Mouse (Mus musculus): ENCODE measurements around the gene Hsp90b1. TPM values are rescaled to one million over a fixed set of nuclear protein-coding genes. Genes with fewer than 3 reads are reported as not detected.

Hsp90b1 gene
- polyA plus RNA-seq, 1 experiment from 2014 or later, result 477 TPM

- no peak overlapping the region for H3K9ac ChIP-seq (ENCODE audit: low read length)
- no peak overlapping the region for H3K4me2 ChIP-seq
- peaks cover 9% of the 10 kb centered on the region; the same call in 1 of the 2 replicates for H3K36me3 ChIP-seq (ENCODE audit: control insufficient read depth, insufficient read depth, low read length)
- ATAC-seq (ENCODE audit: low FRiP score) (no peak), DNase-seq (ENCODE audit: low spot score, missing footprints) (no peak)
- no peaks in the 10 kb centered on the region for H3K9me3 ChIP-seq (ENCODE audit: control insufficient read depth, low read length)
- no peak overlapping the region for H3K4me3 ChIP-seq (ENCODE audit: low read depth, low read length)
- H3K27me3 ChIP-seq (ENCODE audit: control insufficient read depth, insufficient read depth, low read length), result no peaks in the 10 kb centered on the region
- H3K4me1 ChIP-seq (ENCODE audit: control insufficient read depth, insufficient read depth, low read length), result peaks cover 14% of the 10 kb centered on the region
- 93% methylated on average over 3 of the region's 3 CpGs for WGBS
- no peak overlapping the region for H3K27ac ChIP-seq (ENCODE audit: low read depth, low read length)
These were observed 1.8 kb upstream of the Hsp90b1 start for GRCm38 (mm10) chr10:86707134-86707533.

- Histone ChIP-seq H3K9me3 (ENCODE audit: control insufficient read depth, low read length) (no peaks in the 10 kb centered on the region), H3K36me3 (ENCODE audit: control insufficient read depth, insufficient read depth, low read length) (peaks cover 17% of the 10 kb centered on the region; the same call in 1 of the 2 replicates), H3K9ac (ENCODE audit: low read length) (peak overlapping the region; percentile 77), H3K27ac (ENCODE audit: low read depth, low read length) (peak overlapping the region; percentile 92), H3K4me2 (peak overlapping the region; percentile 66), H3K27me3 (ENCODE audit: control insufficient read depth, insufficient read depth, low read length) (no peaks in the 10 kb centered on the region), H3K4me1 (ENCODE audit: control insufficient read depth, insufficient read depth, low read length) (peaks cover 17% of the 10 kb centered on the region), H3K4me3 (ENCODE audit: low read depth, low read length) (peak overlapping the region; percentile 92)
- WGBS, result 4% methylated on average over 33 of the region's 33 CpGs
- no peak for DNase-seq (ENCODE audit: low spot score, missing footprints)
- ATAC-seq (ENCODE audit: low FRiP score), result peak; percentile 87
These were observed 828 bp upstream of the Hsp90b1 start for GRCm38 (mm10) chr10:86705922-86706752.

- no peaks in the 10 kb centered on the region for H3K27me3 ChIP-seq (ENCODE audit: control insufficient read depth, insufficient read depth, low read length)
- H3K9me3 ChIP-seq (ENCODE audit: control insufficient read depth, low read length), result no peaks in the 10 kb centered on the region
- peak overlapping the region; percentile 97 for H3K9ac ChIP-seq (ENCODE audit: low read length)
- DNase-seq (ENCODE audit: low spot score, missing footprints), result peak; percentile 91
- peaks cover 25% of the 10 kb centered on the region; the same call in 1 of the 2 replicates for H3K36me3 ChIP-seq (ENCODE audit: control insufficient read depth, insufficient read depth, low read length)
- peak overlapping the region; percentile 92 for H3K4me3 ChIP-seq (ENCODE audit: low read depth, low read length)
- H3K27ac ChIP-seq (ENCODE audit: low read depth, low read length), result peak overlapping the region; percentile 71
- H3K4me1 ChIP-seq (ENCODE audit: control insufficient read depth, insufficient read depth, low read length), result peaks cover 17% of the 10 kb centered on the region
- ATAC-seq (ENCODE audit: low FRiP score), result no peak; the same call in 1 of the 2 replicates
- peak overlapping the region; percentile 93 for H3K4me2 ChIP-seq
- WGBS, result under 1% methylated on average over 33 of the region's 33 CpGs
These were observed 619 bp downstream of the Hsp90b1 start for GRCm38 (mm10) chr10:86704589-86705191.

GRCm38 (mm10) chr10:86704141-86704540 lies 1.2 kb downstream of the Hsp90b1 start:
- peak overlapping the region; percentile 92 for H3K4me3 ChIP-seq (ENCODE audit: low read depth, low read length)
- H3K36me3 ChIP-seq (ENCODE audit: control insufficient read depth, insufficient read depth, low read length), result peaks cover 25% of the 10 kb centered on the region; the same call in 1 of the 2 replicates
- H3K9me3 ChIP-seq (ENCODE audit: control insufficient read depth, low read length), result no peaks in the 10 kb centered on the region
- DNase-seq (ENCODE audit: low spot score, missing footprints) (no peak), ATAC-seq (ENCODE audit: low FRiP score) (no peak)
- H3K27me3 ChIP-seq (ENCODE audit: control insufficient read depth, insufficient read depth, low read length), result no peaks in the 10 kb centered on the region
- peak overlapping the region; percentile 97 for H3K9ac ChIP-seq (ENCODE audit: low read length)
- H3K27ac ChIP-seq (ENCODE audit: low read depth, low read length), result no peak overlapping the region
- H3K4me1 ChIP-seq (ENCODE audit: control insufficient read depth, insufficient read depth, low read length), result peaks cover 17% of the 10 kb centered on the region
- 6% methylated on average over 8 of the region's 8 CpGs for WGBS
- peak overlapping the region; percentile 93 for H3K4me2 ChIP-seq

- no peaks in the 10 kb centered on the region for H3K9me3 ChIP-seq (ENCODE audit: control insufficient read depth, low read length)
- H3K4me1 ChIP-seq (ENCODE audit: control insufficient read depth, insufficient read depth, low read length), result peaks cover 17% of the 10 kb centered on the region
- H3K27me3 ChIP-seq (ENCODE audit: control insufficient read depth, insufficient read depth, low read length), result no peaks in the 10 kb centered on the region
- ATAC-seq (ENCODE audit: low FRiP score) (no peak), DNase-seq (ENCODE audit: low spot score, missing footprints) (no peak)
- peak overlapping the region; percentile 97; the same call in 1 of the 2 replicates for H3K9ac ChIP-seq (ENCODE audit: low read length)
- peak overlapping the region; percentile 92 for H3K4me3 ChIP-seq (ENCODE audit: low read depth, low read length)
- H3K27ac ChIP-seq (ENCODE audit: low read depth, low read length), result no peak overlapping the region
- peak overlapping the region; percentile 93 for H3K4me2 ChIP-seq
- H3K36me3 ChIP-seq (ENCODE audit: control insufficient read depth, insufficient read depth, low read length), result peaks cover 27% of the 10 kb centered on the region; the same call in 1 of the 2 replicates
- 78% methylated on average over 4 of the region's 4 CpGs for WGBS
These were observed 1.9 kb downstream of the Hsp90b1 start for GRCm38 (mm10) chr10:86703375-86703774.

GRCm38 (mm10) chr10:86702312-86702920 lies 2.9 kb downstream of the Hsp90b1 start:
- no peak for ATAC-seq (ENCODE audit: low FRiP score)
- no peaks in the 10 kb centered on the region for H3K27me3 ChIP-seq (ENCODE audit: control insufficient read depth, insufficient read depth, low read length)
- peaks cover 36% of the 10 kb centered on the region; the same call in 1 of the 2 replicates for H3K36me3 ChIP-seq (ENCODE audit: control insufficient read depth, insufficient read depth, low read length)

GRCm38 (mm10) chr10:86700973-86701372 lies 4.3 kb downstream of the Hsp90b1 start:
- Histone ChIP-seq H3K9me3 (ENCODE audit: control insufficient read depth, low read length) (no peaks in the 10 kb centered on the region), H3K4me3 (ENCODE audit: low read depth, low read length) (no peak overlapping the region), H3K9ac (ENCODE audit: low read length) (no peak overlapping the region), H3K27me3 (ENCODE audit: control insufficient read depth, insufficient read depth, low read length) (no peaks in the 10 kb centered on the region), H3K27ac (ENCODE audit: low read depth, low read length) (no peak overlapping the region), H3K4me2 (no peak overlapping the region), H3K4me1 (ENCODE audit: control insufficient read depth, insufficient read depth, low read length) (peaks cover 14% of the 10 kb centered on the region), H3K36me3 (ENCODE audit: control insufficient read depth, insufficient read depth, low read length) (peaks cover 37% of the 10 kb centered on the region; the same call in 1 of the 2 replicates)
- DNase-seq (ENCODE audit: low spot score, missing footprints) (no peak), ATAC-seq (ENCODE audit: low FRiP score) (no peak)
- 87% methylated on average over 3 of the region's 3 CpGs for WGBS

More at GRCm38 (mm10) chr10:86702312-86702920, 2.9 kb downstream of the Hsp90b1 start:
- Histone ChIP-seq H3K4me3 (ENCODE audit: low read depth, low read length) (no peak overlapping the region), H3K9ac (ENCODE audit: low read length) (no peak overlapping the region), H3K4me2 (no peak overlapping the region), H3K4me1 (ENCODE audit: control insufficient read depth, insufficient read depth, low read length) (peaks cover 17% of the 10 kb centered on the region), H3K27ac (ENCODE audit: low read depth, low read length) (no peak overlapping the region), H3K9me3 (ENCODE audit: control insufficient read depth, low read length) (no peaks in the 10 kb centered on the region)
- 56% methylated on average over 4 of the region's 4 CpGs for WGBS
- no peak for DNase-seq (ENCODE audit: low spot score, missing footprints)

GRCm38 (mm10) chr10:86700251-86700650 lies 5.1 kb downstream of the Hsp90b1 start:
- Histone ChIP-seq H3K4me1 (ENCODE audit: control insufficient read depth, insufficient read depth, low read length) (peaks cover 14% of the 10 kb centered on the region), H3K36me3 (ENCODE audit: control insufficient read depth, insufficient read depth, low read length) (peaks cover 42% of the 10 kb centered on the region; the same call in 1 of the 2 replicates)

More at GRCm38 (mm10) chr10:86700251-86700650, 5.1 kb downstream of the Hsp90b1 start:
- WGBS, result 78% methylated on average over 3 of the region's 3 CpGs
- no peaks in the 10 kb centered on the region for H3K9me3 ChIP-seq (ENCODE audit: control insufficient read depth, low read length)
- H3K4me3 ChIP-seq (ENCODE audit: low read depth, low read length), result no peak overlapping the region
- H3K27ac ChIP-seq (ENCODE audit: low read depth, low read length), result no peak overlapping the region
- no peak overlapping the region for H3K9ac ChIP-seq (ENCODE audit: low read length)
- DNase-seq (ENCODE audit: low spot score, missing footprints) (no peak), ATAC-seq (ENCODE audit: low FRiP score) (no peak)
- no peaks in the 10 kb centered on the region for H3K27me3 ChIP-seq (ENCODE audit: control insufficient read depth, insufficient read depth, low read length)
- no peak overlapping the region for H3K4me2 ChIP-seq

Measured in midbrain, embryonic 11.5 days (tissue).